Mouse (Mus musculus) forebrain, embryonic 13.5 days (tissue): Measurements from ENCODE around the gene Sox14. TPM values are rescaled to one million over a fixed set of nuclear protein-coding genes. Genes with fewer than 3 reads are reported as not detected.
A peak's percentile ranks its signal among the peaks of the same experiment; 100 is the strongest.

Source experiments
- ATAC-seq: fragments of 200-750 bp; cut with Nextera tagmentation; 2 replicates; pipeline ENCODE4 v1.8.0; 2017
- H3K27ac ChIP-seq: fragments of 300-500 bp; sonication (generic); 2 replicates; pipeline ENCODE4 v1.5.1; 2015; ENCODE audit warnings: inconsistent platforms, mild to moderate bottlenecking, moderate library complexity
- H3K27me3 ChIP-seq: fragments of 300-500 bp; sonication (generic); 2 replicates; pipeline ENCODE4 v1.6.1; 2015; ENCODE audit warnings: mild to moderate bottlenecking, inconsistent platforms
- H3K36me3 ChIP-seq: fragments of 300-500 bp; sonication (generic); 2 replicates; pipeline ENCODE4 v1.6.1; 2015; ENCODE audit warnings: mild to moderate bottlenecking, inconsistent platforms; ENCODE audit not compliant: poor library complexity, severe bottlenecking
- H3K4me1 ChIP-seq: fragments of 300-500 bp; sonication (generic); 2 replicates; pipeline ENCODE4 v1.6.1; 2015; ENCODE audit warnings: inconsistent platforms
- H3K4me2 ChIP-seq: fragments of 300-500 bp; sonication (generic); 2 replicates; pipeline ENCODE4 v1.6.1; 2015; ENCODE audit warnings: inconsistent platforms, mild to moderate bottlenecking, moderate library complexity
- H3K4me3 ChIP-seq: fragments of 300-500 bp; sonication (generic); 2 replicates; pipeline ENCODE4 v1.5.1; 2015; ENCODE audit warnings: mild to moderate bottlenecking, inconsistent platforms
- H3K9ac ChIP-seq: fragments of 300-500 bp; sonication (generic); 2 replicates; pipeline ENCODE4 v1.6.1; 2015; ENCODE audit warnings: mild to moderate bottlenecking, inconsistent platforms
- H3K9me3 ChIP-seq: fragments of 300-500 bp; sonication (generic); replicated peaks from 2 replicates; pipeline ENCODE4 v1.6.1; 2016; ENCODE audit warnings: inconsistent platforms
- WGBS: fragments of 180-500 bp; shearing (Covaris S2); methylation state at CpG from one replicate; pipeline ENCODE4 v1.1.7; 2015; 5-methylcytosine and 5-hydroxymethylcytosine counted together
- polyA plus RNA-seq: library from polyadenylated mRNA; unstranded; fragments of >200 nt; fragmentation: Nextera tagmentation; extraction: Ambion mirVana; gene quantifications from 2 replicates; pipeline ENCODE4 v1.2.1, GENCODE M21; 2015

The Sox14 gene
- polyA plus RNA-seq, 1 experiment from 2014 or later: 8.1 TPM

- Histone ChIP-seq H3K27me3 (peaks cover 98% of the 10 kb centered on the region), H3K4me3 (peak overlapping the region; percentile 17), H3K4me1 (peaks cover 62% of the 10 kb centered on the region), H3K27ac (no peak overlapping the region), H3K36me3 (no peaks in the 10 kb centered on the region), H3K9ac (no peak overlapping the region), H3K9me3 (no peaks in the 10 kb centered on the region), H3K4me2 (peak overlapping the region; percentile 34)
- no peak for ATAC-seq
- WGBS: under 1% methylated on average over 37 of the region's 37 CpGs
Measured at GRCm38 (mm10) chr9:99870780-99871555, 5.0 kb downstream of the Sox14 start.

GRCm38 (mm10) chr9:99869936-99870779 is 5.8 kb downstream of the Sox14 start:
- peak overlapping the region; percentile 1; the same call in 1 of the 2 replicates for H3K4me2 ChIP-seq
- no peaks in the 10 kb centered on the region for H3K36me3 ChIP-seq
- peaks cover 98% of the 10 kb centered on the region for H3K27me3 ChIP-seq
- WGBS: under 1% methylated on average over 34 of the region's 34 CpGs
- ATAC-seq: no peak
- no peak overlapping the region for H3K4me3 ChIP-seq
- H3K9ac ChIP-seq: no peak overlapping the region
- no peaks in the 10 kb centered on the region for H3K9me3 ChIP-seq
- peaks cover 54% of the 10 kb centered on the region for H3K4me1 ChIP-seq
- H3K27ac ChIP-seq: no peak overlapping the region

GRCm38 (mm10) chr9:99869275-99869674 is 6.7 kb downstream of the Sox14 start:
- H3K4me2 ChIP-seq: peak overlapping the region; percentile 53
- peaks cover 98% of the 10 kb centered on the region for H3K27me3 ChIP-seq
- H3K9ac ChIP-seq: no peak overlapping the region
- peaks cover 51% of the 10 kb centered on the region for H3K4me1 ChIP-seq
- ATAC-seq: peak; percentile 62
- no peaks in the 10 kb centered on the region for H3K36me3 ChIP-seq
- no peaks in the 10 kb centered on the region for H3K9me3 ChIP-seq
- under 1% methylated on average over 29 of the region's 29 CpGs for whole genome bisulfite sequencing
- peak overlapping the region; percentile 31 for H3K4me3 ChIP-seq
- no peak overlapping the region for H3K27ac ChIP-seq

GRCm38 (mm10) chr9:99868606-99869005 is 7.4 kb downstream of the Sox14 start:
- Histone ChIP-seq H3K27ac (no peak overlapping the region), H3K4me1 (peaks cover 51% of the 10 kb centered on the region), H3K9ac (0 out of 2 replicates have a peak overlapping the region, but pooled peaks have one; percentile 46), H3K27me3 (peaks cover 99% of the 10 kb centered on the region), H3K36me3 (no peaks in the 10 kb centered on the region), H3K4me2 (peak overlapping the region; percentile 53), H3K9me3 (no peaks in the 10 kb centered on the region), H3K4me3 (peak overlapping the region; percentile 31)
- 0 out of 2 replicates have a peak, but pooled peaks have one; percentile 28 for ATAC-seq
- under 1% methylated on average over 26 of the region's 26 CpGs for WGBS

GRCm38 (mm10) chr9:99868054-99868453 is 7.9 kb downstream of the Sox14 start:
- H3K9me3 ChIP-seq: no peaks in the 10 kb centered on the region
- H3K27ac ChIP-seq: no peak overlapping the region
- no peak for ATAC-seq
- H3K27me3 ChIP-seq: peaks cover 99% of the 10 kb centered on the region
- H3K36me3 ChIP-seq: no peaks in the 10 kb centered on the region
- no peak overlapping the region for H3K4me2 ChIP-seq
- peaks cover 49% of the 10 kb centered on the region for H3K4me1 ChIP-seq
- no peak overlapping the region for H3K4me3 ChIP-seq
- WGBS: 0% methylated on average over 11 of the region's 11 CpGs
- no peak overlapping the region for H3K9ac ChIP-seq

- no peak overlapping the region for H3K4me3 ChIP-seq
- no peak overlapping the region for H3K27ac ChIP-seq
- H3K36me3 ChIP-seq: no peaks in the 10 kb centered on the region
- no peak overlapping the region for H3K4me2 ChIP-seq
- WGBS: 91% methylated on average over 9 of the region's 9 CpGs
- no peak for ATAC-seq
- peaks cover 75% of the 10 kb centered on the region for H3K27me3 ChIP-seq
- H3K4me1 ChIP-seq: no peaks in the 10 kb centered on the region
- H3K9ac ChIP-seq: no peak overlapping the region
- H3K9me3 ChIP-seq: no peaks in the 10 kb centered on the region
Measured at GRCm38 (mm10) chr9:99862936-99863335, 13.0 kb downstream of the Sox14 start.

- H3K27ac ChIP-seq: no peak overlapping the region
- no peaks in the 10 kb centered on the region for H3K4me1 ChIP-seq
- peaks cover 45% of the 10 kb centered on the region for H3K27me3 ChIP-seq
- no peak for ATAC-seq
- H3K36me3 ChIP-seq: no peaks in the 10 kb centered on the region
- WGBS: 96% methylated on average over 2 of the region's 2 CpGs
- H3K9ac ChIP-seq: no peak overlapping the region
- H3K9me3 ChIP-seq: no peaks in the 10 kb centered on the region
- no peak overlapping the region for H3K4me3 ChIP-seq
- no peak overlapping the region for H3K4me2 ChIP-seq
Measured at GRCm38 (mm10) chr9:99854486-99854885, 21.5 kb downstream of the Sox14 start.

GRCm38 (mm10) chr9:99853356-99853755 is 22.6 kb downstream of the Sox14 start:
- no peak for ATAC-seq
- H3K4me2 ChIP-seq: no peak overlapping the region
- peaks cover 4% of the 10 kb centered on the region; the same call in 1 of the 2 replicates for H3K4me1 ChIP-seq
- no peak overlapping the region for H3K9ac ChIP-seq
- no peak overlapping the region for H3K4me3 ChIP-seq
- no peaks in the 10 kb centered on the region for H3K36me3 ChIP-seq
- no peaks in the 10 kb centered on the region for H3K9me3 ChIP-seq
- peaks cover 38% of the 10 kb centered on the region for H3K27me3 ChIP-seq
- H3K27ac ChIP-seq: no peak overlapping the region
- WGBS: 21% methylated on average over 11 of the region's 11 CpGs

GRCm38 (mm10) chr9:99850354-99850753 is 25.6 kb downstream of the Sox14 start:
- Histone ChIP-seq H3K9ac (no peak overlapping the region), H3K4me1 (peaks cover 6% of the 10 kb centered on the region; the same call in 1 of the 2 replicates), H3K9me3 (no peaks in the 10 kb centered on the region), H3K27me3 (peaks cover 21% of the 10 kb centered on the region), H3K27ac (no peak overlapping the region), H3K4me3 (no peak overlapping the region), H3K36me3 (no peaks in the 10 kb centered on the region), H3K4me2 (no peak overlapping the region)
- no peak for ATAC-seq
- WGBS: 64% methylated on average over 7 of the region's 7 CpGs

- 22% methylated on average over 8 of the region's 8 CpGs for WGBS
- H3K9me3 ChIP-seq: no peaks in the 10 kb centered on the region
- no peak overlapping the region for H3K4me3 ChIP-seq
- H3K9ac ChIP-seq: no peak overlapping the region
- H3K4me1 ChIP-seq: peaks cover 6% of the 10 kb centered on the region; the same call in 1 of the 2 replicates
- 0 out of 2 replicates have a peak overlapping the region, but pooled peaks have one; percentile 4 for H3K4me2 ChIP-seq
- H3K27ac ChIP-seq: no peak overlapping the region
- H3K36me3 ChIP-seq: no peaks in the 10 kb centered on the region
- H3K27me3 ChIP-seq: peaks cover 15% of the 10 kb centered on the region
- ATAC-seq: no peak
Measured at GRCm38 (mm10) chr9:99848327-99848726, 27.6 kb downstream of the Sox14 start.

- Histone ChIP-seq H3K4me2 (no peak overlapping the region), H3K4me3 (no peak overlapping the region), H3K27ac (no peak overlapping the region), H3K9ac (no peak overlapping the region), H3K36me3 (no peaks in the 10 kb centered on the region), H3K4me1 (peaks cover 6% of the 10 kb centered on the region; the same call in 1 of the 2 replicates), H3K27me3 (peaks cover 2% of the 10 kb centered on the region), H3K9me3 (no peaks in the 10 kb centered on the region)
- under 1% methylated on average over 4 of the region's 4 CpGs for WGBS
- peak; percentile 70 for ATAC-seq
Measured at GRCm38 (mm10) chr9:99846820-99847219, 29.1 kb downstream of the Sox14 start.

GRCm38 (mm10) chr9:99839367-99839766 is 36.6 kb downstream of the Sox14 start:
- ATAC-seq: no peak
- no peaks in the 10 kb centered on the region for H3K9me3 ChIP-seq
- H3K4me1 ChIP-seq: peaks cover 13% of the 10 kb centered on the region
- no peak overlapping the region for H3K27ac ChIP-seq
- 94% methylated on average over 3 of the region's 3 CpGs for WGBS
- no peak overlapping the region for H3K4me2 ChIP-seq
- H3K4me3 ChIP-seq: no peak overlapping the region
- no peaks in the 10 kb centered on the region for H3K36me3 ChIP-seq
- no peak overlapping the region for H3K9ac ChIP-seq
- no peaks in the 10 kb centered on the region for H3K27me3 ChIP-seq
